Mouse (Mus musculus) embryonic facial prominence, embryonic 11.5 days (tissue): ENCODE results near the gene Slc9a9. TPM values are rescaled to one million over a fixed set of nuclear protein-coding genes. Genes with fewer than 3 reads are reported as not detected.
"Not testable (repeated sequence)": the region's sequence is repeated elsewhere in the genome, so short reads cannot be mapped to it uniquely, and the experiment has no call there.

ENCODE experiments used
- ATAC-seq: fragments of 200-750 bp; cut with Nextera tagmentation; replicated peaks from 2 replicates; pipeline ENCODE4 v1.8.0; 2017; ENCODE audit warnings: low read depth; ENCODE audit not compliant: insufficient number of reproducible peaks, low FRiP score, low TSS enrichment
- DNase-seq: peaks from one replicate; pipeline ENCODE4 v3.0.0-alpha.2; 2015; ENCODE audit warnings: low spot score
- H3K27ac ChIP-seq: fragments of 300-500 bp; sonication (generic); replicated peaks from 2 replicates; pipeline ENCODE4 v1.5.1; 2014; ENCODE audit warnings: mild to moderate bottlenecking, low read depth, low read length, control low read depth
- H3K27me3 ChIP-seq: fragments of 300-500 bp; sonication (generic); 2 replicates; pipeline ENCODE4 v1.6.1; 2014; ENCODE audit warnings: mild to moderate bottlenecking, low read length, moderate library complexity, mixed read lengths; ENCODE audit not compliant: control insufficient read depth, insufficient read depth
- H3K36me3 ChIP-seq: fragments of 300-500 bp; sonication (generic); replicated peaks from 2 replicates; pipeline ENCODE4 v1.6.1; 2014; ENCODE audit warnings: low read depth, mild to moderate bottlenecking, low read length, moderate library complexity, mixed read lengths; ENCODE audit not compliant: control insufficient read depth, insufficient read depth
- H3K4me1 ChIP-seq: fragments of 300-500 bp; sonication (generic); 2 replicates; pipeline ENCODE4 v1.6.1; 2014; ENCODE audit warnings: low read length, mixed read lengths; ENCODE audit not compliant: control insufficient read depth, insufficient read depth
- H3K4me2 ChIP-seq: fragments of 300-500 bp; sonication (generic); 2 replicates; pipeline ENCODE4 v1.6.1; 2014; ENCODE audit warnings: low read depth, mild to moderate bottlenecking, control low read depth, low read length, moderate library complexity
- H3K4me3 ChIP-seq: fragments of 300-500 bp; sonication (generic); 2 replicates; pipeline ENCODE4 v1.5.1; 2014; ENCODE audit warnings: low read depth, low read length, control low read depth
- H3K9ac ChIP-seq: fragments of 300-500 bp; sonication (generic); replicated peaks from 2 replicates; pipeline ENCODE4 v1.6.1; 2014; ENCODE audit warnings: mild to moderate bottlenecking, control low read depth, low read length
- H3K9me3 ChIP-seq: fragments of 300-500 bp; sonication (generic); replicated peaks from 2 replicates; pipeline ENCODE4 v1.6.1; 2016; ENCODE audit warnings: mild to moderate bottlenecking, low read length, inconsistent platforms, mixed read lengths; ENCODE audit not compliant: control insufficient read depth
- WGBS: fragments of 180-500 bp; shearing (Covaris S2); extraction: QIAGEN DNeasy Blood & Tissue Kit; methylation state at CpG from one replicate; pipeline ENCODE4 v1.1.7; 2014; 5-methylcytosine and 5-hydroxymethylcytosine counted together
- polyA plus RNA-seq: library from polyadenylated mRNA; unstranded; fragments of >200 nt; fragmentation: Nextera tagmentation; extraction: Ambion mirVana; gene quantifications from 2 replicates; pipeline ENCODE4 v1.2.1, GENCODE M21; 2014

The Slc9a9 gene
- polyA plus RNA-seq = 4.4 and 4.7 TPM in 2 replicates

- no peak within 1 kb of the TSS for H3K27ac ChIP-seq
- H3K27me3 ChIP-seq = no peaks in the 10 kb centered on the region
- ATAC-seq (peak; percentile 91), DNase-seq (peak; percentile 63)
- no peaks in the 10 kb centered on the region for H3K36me3 ChIP-seq
- WGBS = 2% methylated on average over 23 of the region's 23 CpGs
- no peaks in the 10 kb centered on the region for H3K9me3 ChIP-seq
- peak within 1 kb of the TSS; percentile 64 for H3K4me2 ChIP-seq
- H3K4me3 ChIP-seq = peak within 1 kb of the TSS; percentile 41
- peak within 1 kb of the TSS; percentile 45 for H3K9ac ChIP-seq
- no peaks in the 10 kb centered on the region for H3K4me1 ChIP-seq
These were observed at the start of gene Slc9a9 for GRCm38 (mm10) chr9:94669791-94670577. Gene Slc9a9, plus strand, starts transcription at chr9:94669909.

GRCm38 (mm10) chr9:94620342-94620741, 49.4 kb upstream of the Slc9a9 start:
- Histone ChIP-seq H3K4me3 (no peak overlapping the region), H3K36me3 (no peaks in the 10 kb centered on the region), H3K4me2 (no peak overlapping the region), H3K27me3 (no peaks in the 10 kb centered on the region), H3K9ac (no peak overlapping the region), H3K27ac (no peak overlapping the region), H3K4me1 (no peaks in the 10 kb centered on the region), H3K9me3 (no peaks in the 10 kb centered on the region)
- DNase-seq (no peak), ATAC-seq (no peak)
- WGBS = 83% methylated on average over 6 of the region's 6 CpGs

- 80% methylated on average over 10 of the region's 10 CpGs for WGBS
- H3K9me3 ChIP-seq = no peaks in the 10 kb centered on the region
- DNase-seq = no peak
- H3K4me1 ChIP-seq = no peaks in the 10 kb centered on the region
- H3K4me2 ChIP-seq = no peak overlapping the region
- no peaks in the 10 kb centered on the region for H3K36me3 ChIP-seq
- no peak for ATAC-seq
- H3K9ac ChIP-seq = no peak overlapping the region
- no peaks in the 10 kb centered on the region for H3K27me3 ChIP-seq
- H3K4me3 ChIP-seq = no peak overlapping the region
- no peak overlapping the region for H3K27ac ChIP-seq
These were observed 48.9 kb upstream of the Slc9a9 start for GRCm38 (mm10) chr9:94620846-94621245.

GRCm38 (mm10) chr9:94621902-94622301, 47.8 kb upstream of the Slc9a9 start:
- Histone ChIP-seq H3K9me3 (no peaks in the 10 kb centered on the region), H3K9ac (no peak overlapping the region), H3K4me3 (no peak overlapping the region), H3K36me3 (no peaks in the 10 kb centered on the region), H3K4me1 (no peaks in the 10 kb centered on the region), H3K4me2 (no peak overlapping the region), H3K27me3 (no peaks in the 10 kb centered on the region), H3K27ac (no peak overlapping the region)
- peak; percentile 9 for DNase-seq
- ATAC-seq = no peak
- 70% methylated on average over 2 of the region's 2 CpGs for WGBS

GRCm38 (mm10) chr9:94626737-94627136, 43.0 kb upstream of the Slc9a9 start:
- no peak for DNase-seq
- Histone ChIP-seq H3K9ac (no peak overlapping the region), H3K4me2 (no peak overlapping the region), H3K36me3 (no peaks in the 10 kb centered on the region), H3K4me3 (no peak overlapping the region), H3K4me1 (no peaks in the 10 kb centered on the region), H3K9me3 (no peaks in the 10 kb centered on the region), H3K27me3 (no peaks in the 10 kb centered on the region), H3K27ac (no peak overlapping the region)
- WGBS = 84% methylated on average over 3 of the region's 3 CpGs
- no peak for ATAC-seq

GRCm38 (mm10) chr9:94628948-94629347, 40.8 kb upstream of the Slc9a9 start:
- Histone ChIP-seq H3K9ac (no peak overlapping the region), H3K4me3 (no peak overlapping the region), H3K27ac (no peak overlapping the region), H3K9me3 (no peaks in the 10 kb centered on the region), H3K4me2 (no peak overlapping the region), H3K27me3 (no peaks in the 10 kb centered on the region), H3K4me1 (no peaks in the 10 kb centered on the region), H3K36me3 (no peaks in the 10 kb centered on the region)
- DNase-seq (no peak), ATAC-seq (no peak)
- 64% methylated on average over 3 of the region's 3 CpGs for WGBS

GRCm38 (mm10) chr9:94634275-94634674, 35.4 kb upstream of the Slc9a9 start:
- H3K27ac ChIP-seq, H3K4me1 ChIP-seq, H3K4me2 ChIP-seq, H3K9me3 ChIP-seq, H3K4me3 ChIP-seq, H3K9ac ChIP-seq, ATAC-seq, H3K27me3 ChIP-seq, H3K36me3 ChIP-seq: not testable (repeated sequence)
- WGBS = 86% methylated on average over 4 of the region's 4 CpGs
- peak; percentile 11 for DNase-seq

GRCm38 (mm10) chr9:94645631-94646030, 24.1 kb upstream of the Slc9a9 start:
- Histone ChIP-seq H3K36me3 (no peaks in the 10 kb centered on the region), H3K4me1 (no peaks in the 10 kb centered on the region), H3K4me2 (no peak overlapping the region), H3K27me3 (no peaks in the 10 kb centered on the region), H3K9me3 (no peaks in the 10 kb centered on the region), H3K4me3 (no peak overlapping the region), H3K9ac (no peak overlapping the region), H3K27ac (no peak overlapping the region)
- WGBS = 80% methylated on average over 6 of the region's 6 CpGs
- ATAC-seq (no peak), DNase-seq (no peak)
